Mouse (Mus musculus) fat pad, adult 2 months (tissue): Measurements from ENCODE around the gene Slc22a15.
"Not testable (repeated sequence)": the region's sequence is repeated elsewhere in the genome, so short reads cannot be mapped to it uniquely, and the experiment has no call there.

Experiments used
- DNase-seq: peaks from one replicate; pipeline ENCODE4 v3.0.0-alpha.2; 2011; ENCODE audit warnings: low read depth, low spot score; ENCODE audit errors: extremely low read depth

Slc22a15 gene

GRCm38 (mm10) chr3:101871951-101872350 is 52.3 kb downstream of the Slc22a15 start:
- no peak for DNase-seq

- DNase-seq: no peak
Measured at GRCm38 (mm10) chr3:101867001-101867421, 57.2 kb downstream of the Slc22a15 start.

DNA sequence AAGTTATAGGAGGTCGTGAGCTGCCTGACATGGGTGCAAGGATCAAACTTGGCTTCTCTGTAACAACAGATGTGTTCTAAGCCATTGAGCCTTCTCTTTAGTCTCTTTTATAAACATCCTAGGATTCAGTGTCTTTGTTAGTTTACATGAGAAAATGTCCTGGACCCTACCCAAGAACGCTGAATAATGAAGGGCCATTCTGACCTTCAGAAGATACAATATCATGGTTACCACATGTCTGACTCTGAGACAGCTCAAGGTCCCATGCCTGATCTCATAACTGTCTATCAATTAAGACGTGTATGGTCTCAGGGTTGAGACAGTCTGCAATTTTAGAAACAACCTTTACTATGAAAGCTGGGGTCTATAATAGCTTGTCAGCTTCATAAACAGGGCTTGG is 62.4 kb downstream of the Slc22a15 start:
- no peak for DNase-seq

GRCm38 (mm10) chr3:101860151-101860550 is 64.1 kb downstream of the Slc22a15 start:
- no peak for DNase-seq

DNA sequence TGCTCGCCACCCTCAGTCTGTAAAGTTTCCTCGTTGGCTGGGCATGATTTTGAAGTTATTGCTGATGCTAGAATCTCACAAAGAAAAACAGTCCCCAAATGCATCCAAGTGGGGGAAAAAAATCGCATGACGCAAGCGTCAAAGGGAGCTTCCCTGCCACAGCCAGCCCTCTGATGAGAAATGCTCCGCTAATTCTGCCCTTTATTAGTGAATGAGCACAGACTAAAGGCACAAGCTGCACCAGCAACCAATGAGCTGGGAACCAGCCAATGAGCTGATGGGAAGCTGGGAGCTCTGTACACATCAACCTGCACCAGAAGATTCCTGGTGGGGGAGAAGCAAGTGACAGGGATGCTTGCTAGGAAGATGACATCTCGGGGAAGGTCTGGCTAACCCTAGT is 64.5 kb downstream of the Slc22a15 start:
- DNase-seq: no peak

GRCm38 (mm10) chr3:101854075-101854474 is 70.2 kb downstream of the Slc22a15 start:
- no peak for DNase-seq

GRCm38 (mm10) chr3:101851363-101851762 is 72.9 kb downstream of the Slc22a15 start:
- DNase-seq: no peak

DNA sequence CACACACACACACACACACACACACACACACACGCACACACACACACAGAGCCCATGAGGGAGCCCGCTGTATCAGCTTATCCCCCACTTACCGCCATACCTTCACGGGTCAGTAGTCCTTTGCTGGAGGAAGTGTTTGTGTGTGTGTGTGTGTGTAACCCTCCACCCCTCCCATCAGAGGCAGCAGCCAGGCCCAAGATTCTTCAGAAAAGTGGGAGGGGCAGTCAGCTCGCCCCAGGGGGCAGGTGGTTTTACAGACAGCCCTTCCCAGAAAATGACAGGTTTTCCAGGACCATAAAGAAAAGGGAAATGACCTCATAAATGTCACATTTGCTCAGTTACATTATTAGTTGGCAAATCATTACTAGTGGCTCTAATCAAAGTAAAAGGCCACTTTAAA is 75.4 kb downstream of the Slc22a15 start, which contains the start of gene Mab21l3:
TSS of gene Mab21l3 (minus strand) at position 144 of the 400 bp plus-strand sequence.
- no peak for DNase-seq

DNA sequence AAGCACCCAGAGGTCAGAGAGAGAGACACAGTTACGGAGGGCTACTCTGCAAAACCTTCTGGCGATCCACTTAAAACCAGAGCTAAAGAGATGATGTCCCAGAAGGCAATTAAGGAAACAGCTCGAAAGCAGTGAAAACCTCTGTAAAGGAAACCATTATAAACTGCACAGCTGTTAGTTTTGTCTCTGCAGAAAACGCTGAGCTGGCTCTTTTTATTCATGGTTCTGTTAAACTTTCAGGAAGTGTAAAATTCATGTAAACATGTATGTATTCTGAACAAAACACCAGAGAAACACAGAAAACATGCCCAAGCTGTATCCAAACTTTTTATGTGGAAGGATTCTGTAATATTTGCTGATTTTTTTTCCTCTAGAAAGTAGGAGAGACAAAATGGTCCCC is 78.2 kb downstream of the Slc22a15 start:
- DNase-seq: no peak

DNA sequence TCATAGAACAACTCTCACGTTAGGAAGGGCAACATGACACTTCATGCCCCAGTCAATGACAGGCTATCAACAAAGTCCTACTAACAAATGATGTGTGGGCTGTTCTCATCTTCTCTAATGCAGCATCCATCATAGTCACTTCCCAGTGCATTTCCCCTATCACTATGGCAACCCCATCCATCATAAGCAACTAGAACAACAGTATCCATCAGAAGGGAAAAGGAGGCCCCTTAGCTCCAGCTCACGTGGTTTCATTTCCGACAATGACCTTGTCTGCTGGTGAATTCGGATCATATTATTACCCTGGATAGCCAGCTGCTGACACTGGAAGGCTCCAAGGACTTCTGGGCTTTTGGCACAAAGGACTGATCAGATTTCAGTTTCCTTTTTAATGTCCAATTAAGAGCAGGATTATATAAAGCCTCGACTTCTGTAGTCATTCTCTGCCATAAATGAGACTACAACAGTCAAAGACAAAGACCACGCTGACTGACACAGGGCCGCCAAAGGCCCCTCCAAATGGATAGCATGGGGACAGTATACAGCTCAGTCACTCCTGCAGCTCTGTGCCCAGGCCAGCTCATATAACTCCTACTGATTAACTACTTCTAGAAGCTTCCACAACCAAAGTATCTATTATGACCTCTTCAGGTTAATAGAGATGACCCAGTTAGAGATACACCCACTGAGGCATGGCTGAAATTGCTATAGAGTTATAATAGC is 81.7 kb downstream of the Slc22a15 start:
- no peak for DNase-seq

GRCm38 (mm10) chr3:101839327-101839726 is 84.9 kb downstream of the Slc22a15 start:
- no peak for DNase-seq

GRCm38 (mm10) chr3:101836971-101837370 is 87.3 kb downstream of the Slc22a15 start:
- DNase-seq: no peak

GRCm38 (mm10) chr3:101836532-101836931 is 87.7 kb downstream of the Slc22a15 start:
- DNase-seq: no peak

DNA sequence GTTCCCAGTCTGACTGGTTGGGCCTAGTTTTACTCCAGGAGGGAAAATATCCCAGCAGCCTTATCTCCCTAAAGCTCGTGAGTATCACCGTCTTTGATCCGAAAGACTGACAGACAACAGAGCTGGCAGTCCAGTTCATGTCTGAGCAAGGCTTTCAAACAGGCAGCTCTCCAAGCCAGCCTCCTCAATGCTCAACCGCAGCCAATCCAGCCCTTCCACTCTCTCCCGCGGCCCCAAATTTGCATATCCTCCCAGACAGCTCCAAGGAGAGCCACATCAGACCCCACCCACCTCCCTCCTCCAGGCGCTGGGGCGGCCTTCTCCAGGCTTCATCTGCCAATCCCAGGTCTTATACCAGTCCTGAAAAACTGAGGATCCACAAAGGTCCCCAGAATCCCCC is 88.2 kb downstream of the Slc22a15 start:
- DNase-seq: peak; percentile 88

- DNase-seq: no peak
Measured at GRCm38 (mm10) chr3:101831189-101831858, 92.9 kb downstream of the Slc22a15 start.

DNA sequence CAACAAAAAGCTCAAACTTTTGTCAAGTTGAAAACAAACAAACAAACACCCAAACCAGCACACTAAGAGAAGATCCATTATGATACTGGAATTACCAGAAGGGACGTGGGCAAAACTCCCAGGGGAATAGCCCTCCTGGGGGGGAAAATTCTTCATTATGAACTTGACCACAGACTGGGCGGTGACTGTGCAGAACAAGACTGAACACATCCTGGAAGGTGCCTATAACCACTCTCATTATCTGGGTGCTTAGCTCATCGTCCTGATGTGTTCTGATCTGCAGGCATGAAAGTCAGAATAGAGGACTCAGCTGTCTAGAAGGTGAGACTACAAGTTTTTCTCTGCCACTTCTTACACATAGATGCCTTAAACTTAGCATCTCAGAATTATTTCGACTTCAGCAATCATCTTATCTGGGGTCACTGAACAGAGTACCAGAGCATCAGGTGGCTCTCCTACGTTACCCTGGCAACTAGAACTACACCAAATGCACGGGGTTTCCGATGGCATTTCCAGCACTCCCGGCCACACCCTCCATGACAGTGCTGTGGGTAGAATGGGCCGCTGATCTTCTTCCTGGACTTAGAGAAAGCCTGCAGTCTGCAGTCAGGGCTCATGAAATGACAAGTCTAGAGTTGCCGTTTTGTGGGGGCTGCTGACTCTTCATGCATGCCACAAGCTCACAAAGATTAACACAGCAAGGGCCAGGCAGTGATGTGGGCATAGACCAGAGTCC is 94.2 kb downstream of the Slc22a15 start:
- DNase-seq: no peak

- no peak for DNase-seq
Measured at GRCm38 (mm10) chr3:101828595-101828994, 95.7 kb downstream of the Slc22a15 start.

- no peak for DNase-seq
Measured at GRCm38 (mm10) chr3:101827220-101827715, 97.0 kb downstream of the Slc22a15 start.

DNA sequence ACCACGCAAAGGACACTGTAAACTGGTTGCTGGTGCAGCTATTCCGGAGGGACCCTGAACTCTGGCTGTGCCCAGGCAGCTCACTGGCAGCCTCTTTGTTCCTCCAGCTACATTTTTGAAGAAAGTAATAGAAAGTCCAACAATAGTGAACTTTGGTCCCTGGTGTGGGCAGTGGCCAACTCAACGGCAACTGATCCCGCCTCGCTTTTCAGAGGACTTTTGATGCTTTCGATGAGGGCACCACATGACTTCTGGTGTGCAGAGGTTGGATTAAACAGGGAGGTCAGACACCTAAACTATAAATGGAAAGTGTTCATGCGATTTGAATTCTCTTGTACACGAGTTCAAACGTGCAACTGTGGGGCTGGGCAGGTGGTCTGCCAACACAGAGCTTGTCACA is 99.9 kb downstream of the Slc22a15 start:
- no peak for DNase-seq

GRCm38 (mm10) chr3:101822052-101822451 is 102.2 kb downstream of the Slc22a15 start:
- DNase-seq: no peak

DNA sequence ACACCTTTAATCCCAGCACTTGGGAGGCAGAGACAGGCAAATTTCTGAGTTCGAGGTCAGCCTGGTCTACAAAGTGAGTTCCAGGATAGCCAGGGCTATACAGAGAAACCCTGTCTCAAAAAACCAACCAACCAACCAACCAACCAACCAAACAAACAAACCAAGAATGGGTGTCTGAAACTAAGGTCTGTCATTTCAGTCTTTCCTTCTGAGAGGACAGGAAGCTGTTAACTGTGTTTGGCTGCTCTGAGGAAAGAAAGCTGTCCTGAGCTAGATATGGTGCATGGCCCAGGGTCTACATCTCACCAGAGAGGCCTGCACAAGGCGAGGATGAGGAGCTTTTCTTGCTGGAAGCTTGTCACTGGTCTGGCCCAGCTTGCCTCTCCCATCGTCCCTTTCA is 103.5 kb downstream of the Slc22a15 start:
- DNase-seq: not testable (repeated sequence)

DNA sequence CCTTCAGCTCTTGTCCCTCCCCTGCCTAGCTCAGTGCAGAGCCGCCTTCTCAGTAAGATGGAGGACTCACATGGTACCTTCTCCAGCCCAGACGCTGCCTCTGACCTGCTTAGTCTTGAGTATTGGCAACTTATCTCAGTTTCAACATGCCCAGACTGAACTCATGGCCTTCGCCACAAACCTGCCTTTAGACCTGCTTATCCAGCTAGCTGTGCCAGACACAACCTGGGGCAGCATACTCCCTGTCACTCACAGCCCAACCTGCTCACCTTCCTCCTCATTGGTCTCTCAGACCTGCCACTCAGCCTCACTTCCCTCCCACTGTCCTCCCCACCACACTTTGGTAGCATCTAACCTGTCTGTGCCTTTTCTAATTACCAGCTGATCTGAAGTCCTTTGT is 108.2 kb downstream of the Slc22a15 start:
- peak; percentile 93 for DNase-seq
